Mouse (Mus musculus): ENCODE data around the gene Pcsk7. TPM values are rescaled to one million over a fixed set of nuclear protein-coding genes. Genes with fewer than 3 reads are reported as not detected.
A peak's percentile ranks its signal among the peaks of the same experiment; 100 is the strongest.

Pcsk7 gene
- polyA plus RNA-seq (2015; fragmentation: Nextera tagmentation; extraction: Ambion mirVana): 18.7 and 19.9 TPM in 2 replicates

- Histone ChIP-seq H3K4me3 (ENCODE audit: low read length) (peak within 1 kb of the TSS; percentile 96), H3K9ac (ENCODE audit: low read length) (peak within 1 kb of the TSS; percentile 89), H3K9me3 (replicated peaks; ENCODE audit: control insufficient read depth, low read length) (no peaks in the 10 kb centered on the region), H3K27me3 (ENCODE audit: control insufficient read depth, insufficient read depth, low read length) (no peaks in the 10 kb centered on the region), H3K27ac (ENCODE audit: low read length) (peak within 1 kb of the TSS; percentile 97), H3K36me3 (ENCODE audit: control insufficient read depth, insufficient read depth) (peaks cover 30% of the 10 kb centered on the region), H3K4me2 (ENCODE audit: low read depth, low read length) (peak within 1 kb of the TSS; percentile 61), H3K4me1 (ENCODE audit: control insufficient read depth, insufficient read depth, low read length) (peaks cover 17% of the 10 kb centered on the region)
- ATAC-seq (replicated peaks; ENCODE audit: extremely low read depth, insufficient read depth, low FRiP score): peak; percentile 90
- WGBS: under 1% methylated on average over 76 of the region's 80 CpGs
These were observed at the start of gene Pcsk7, which contains the start of gene Rnf214 for GRCm38 (mm10) chr9:45906355-45907077. Gene Pcsk7 (plus strand): TSS chr9:45906497. Gene Rnf214 (minus strand): TSS chr9:45906911.

DNA sequence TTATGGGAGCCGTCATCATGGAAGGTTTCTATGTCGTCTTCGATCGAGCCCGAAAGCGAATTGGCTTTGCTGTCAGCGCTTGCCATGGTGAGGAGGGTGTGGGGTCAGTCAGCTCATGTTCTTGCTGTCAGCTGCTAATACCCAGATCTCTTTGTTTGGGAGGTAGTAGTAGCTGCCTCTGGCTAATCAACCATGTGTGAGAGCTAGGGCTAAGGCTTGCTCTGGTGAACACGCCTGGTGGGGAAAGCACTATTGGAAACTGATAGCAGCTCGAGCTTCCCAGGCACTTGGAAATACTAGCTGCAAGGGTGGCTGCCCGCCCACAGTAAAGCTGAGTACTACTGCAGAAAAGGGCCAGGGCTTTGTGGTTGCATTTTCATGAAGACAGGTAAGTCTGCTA, 46.9 kb upstream of the Pcsk7 start:
- peaks cover 66% of the 10 kb centered on the region for H3K36me3 ChIP-seq (ENCODE audit: control insufficient read depth, insufficient read depth)
- no peaks in the 10 kb centered on the region for H3K9me3 ChIP-seq (replicated peaks; ENCODE audit: control insufficient read depth, low read length)
- no peak overlapping the region for H3K9ac ChIP-seq (ENCODE audit: low read length)
- H3K4me2 ChIP-seq (ENCODE audit: low read depth, low read length): no peak overlapping the region
- H3K4me1 ChIP-seq (ENCODE audit: control insufficient read depth, insufficient read depth, low read length): no peaks in the 10 kb centered on the region
- WGBS: 86% methylated on average over 10 of the region's 10 CpGs
- H3K27me3 ChIP-seq (ENCODE audit: control insufficient read depth, insufficient read depth, low read length): no peaks in the 10 kb centered on the region
- ATAC-seq (replicated peaks; ENCODE audit: extremely low read depth, insufficient read depth, low FRiP score): no peak
- no peak overlapping the region for H3K27ac ChIP-seq (ENCODE audit: low read length)
- no peak overlapping the region for H3K4me3 ChIP-seq (ENCODE audit: low read length)

- Histone ChIP-seq H3K9ac (ENCODE audit: low read length) (no peak overlapping the region), H3K4me1 (ENCODE audit: control insufficient read depth, insufficient read depth, low read length) (no peaks in the 10 kb centered on the region), H3K4me3 (ENCODE audit: low read length) (no peak overlapping the region), H3K27ac (ENCODE audit: low read length) (no peak overlapping the region), H3K27me3 (ENCODE audit: control insufficient read depth, insufficient read depth, low read length) (no peaks in the 10 kb centered on the region), H3K36me3 (ENCODE audit: control insufficient read depth, insufficient read depth) (peaks cover 74% of the 10 kb centered on the region), H3K4me2 (ENCODE audit: low read depth, low read length) (no peak overlapping the region), H3K9me3 (replicated peaks; ENCODE audit: control insufficient read depth, low read length) (no peaks in the 10 kb centered on the region)
- no peak for ATAC-seq (replicated peaks; ENCODE audit: extremely low read depth, insufficient read depth, low FRiP score)
- 93% methylated on average over 7 of the region's 7 CpGs for WGBS
These were observed 44.5 kb upstream of the Pcsk7 start for GRCm38 (mm10) chr9:45861813-45862212.

GRCm38 (mm10) chr9:45869181-45869580, 37.1 kb upstream of the Pcsk7 start:
- no peaks in the 10 kb centered on the region for H3K27me3 ChIP-seq (ENCODE audit: control insufficient read depth, insufficient read depth, low read length)
- no peak overlapping the region for H3K27ac ChIP-seq (ENCODE audit: low read length)
- H3K4me1 ChIP-seq (ENCODE audit: control insufficient read depth, insufficient read depth, low read length): no peaks in the 10 kb centered on the region
- 91% methylated on average over 3 of the region's 3 CpGs for WGBS
- no peaks in the 10 kb centered on the region for H3K9me3 ChIP-seq (replicated peaks; ENCODE audit: control insufficient read depth, low read length)
- no peak overlapping the region for H3K4me3 ChIP-seq (ENCODE audit: low read length)
- H3K9ac ChIP-seq (ENCODE audit: low read length): no peak overlapping the region
- H3K36me3 ChIP-seq (ENCODE audit: control insufficient read depth, insufficient read depth): peaks cover 63% of the 10 kb centered on the region
- no peak for ATAC-seq (replicated peaks; ENCODE audit: extremely low read depth, insufficient read depth, low FRiP score)
- no peak overlapping the region for H3K4me2 ChIP-seq (ENCODE audit: low read depth, low read length)

DNA sequence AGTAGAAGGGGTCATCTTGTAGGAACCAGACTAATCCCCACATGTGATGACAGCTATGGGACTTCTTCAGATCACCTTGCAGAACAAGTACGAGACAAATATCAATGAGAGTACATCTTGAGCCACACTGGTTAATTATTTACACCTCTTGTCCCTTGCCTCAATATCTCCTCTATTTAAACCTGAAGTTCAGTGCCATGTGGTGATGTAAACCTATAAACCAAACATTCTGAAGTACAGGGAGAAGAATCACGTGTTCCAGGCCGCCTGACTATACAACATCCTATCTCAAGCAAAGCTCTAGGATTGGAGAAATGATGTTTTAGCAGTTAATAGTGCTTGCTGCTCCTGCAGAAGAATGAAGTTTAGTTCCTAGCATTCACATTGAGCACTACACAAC, 36.0 kb upstream of the Pcsk7 start:
- 83% methylated on average over 3 of the region's 3 CpGs for WGBS
- Histone ChIP-seq H3K36me3 (ENCODE audit: control insufficient read depth, insufficient read depth) (peaks cover 55% of the 10 kb centered on the region), H3K4me3 (ENCODE audit: low read length) (no peak overlapping the region), H3K9me3 (replicated peaks; ENCODE audit: control insufficient read depth, low read length) (no peaks in the 10 kb centered on the region), H3K27me3 (ENCODE audit: control insufficient read depth, insufficient read depth, low read length) (no peaks in the 10 kb centered on the region), H3K27ac (ENCODE audit: low read length) (no peak overlapping the region), H3K4me2 (ENCODE audit: low read depth, low read length) (no peak overlapping the region), H3K9ac (ENCODE audit: low read length) (no peak overlapping the region), H3K4me1 (ENCODE audit: control insufficient read depth, insufficient read depth, low read length) (no peaks in the 10 kb centered on the region)
- no peak for ATAC-seq (replicated peaks; ENCODE audit: extremely low read depth, insufficient read depth, low FRiP score)

GRCm38 (mm10) chr9:45877928-45878327, 28.4 kb upstream of the Pcsk7 start:
- Histone ChIP-seq H3K36me3 (ENCODE audit: control insufficient read depth, insufficient read depth) (peaks cover 23% of the 10 kb centered on the region), H3K4me3 (ENCODE audit: low read length) (no peak overlapping the region), H3K4me1 (ENCODE audit: control insufficient read depth, insufficient read depth, low read length) (no peaks in the 10 kb centered on the region), H3K27me3 (ENCODE audit: control insufficient read depth, insufficient read depth, low read length) (no peaks in the 10 kb centered on the region), H3K4me2 (ENCODE audit: low read depth, low read length) (no peak overlapping the region), H3K9ac (ENCODE audit: low read length) (no peak overlapping the region), H3K27ac (ENCODE audit: low read length) (no peak overlapping the region), H3K9me3 (replicated peaks; ENCODE audit: control insufficient read depth, low read length) (no peaks in the 10 kb centered on the region)
- ATAC-seq (replicated peaks; ENCODE audit: extremely low read depth, insufficient read depth, low FRiP score): no peak
- WGBS: 50% methylated on average over 2 of the region's 2 CpGs

- H3K9ac ChIP-seq (ENCODE audit: low read length): no peak overlapping the region
- no peak overlapping the region for H3K4me3 ChIP-seq (ENCODE audit: low read length)
- ATAC-seq (replicated peaks; ENCODE audit: extremely low read depth, insufficient read depth, low FRiP score): no peak
- H3K4me1 ChIP-seq (ENCODE audit: control insufficient read depth, insufficient read depth, low read length): no peaks in the 10 kb centered on the region
- no peak overlapping the region for H3K4me2 ChIP-seq (ENCODE audit: low read depth, low read length)
- H3K27ac ChIP-seq (ENCODE audit: low read length): no peak overlapping the region
- no peaks in the 10 kb centered on the region for H3K9me3 ChIP-seq (replicated peaks; ENCODE audit: control insufficient read depth, low read length)
- peaks cover 54% of the 10 kb centered on the region for H3K36me3 ChIP-seq (ENCODE audit: control insufficient read depth, insufficient read depth)
- no peaks in the 10 kb centered on the region for H3K27me3 ChIP-seq (ENCODE audit: control insufficient read depth, insufficient read depth, low read length)
These were observed 12.6 kb upstream of the Pcsk7 start for GRCm38 (mm10) chr9:45893681-45894080.

DNA sequence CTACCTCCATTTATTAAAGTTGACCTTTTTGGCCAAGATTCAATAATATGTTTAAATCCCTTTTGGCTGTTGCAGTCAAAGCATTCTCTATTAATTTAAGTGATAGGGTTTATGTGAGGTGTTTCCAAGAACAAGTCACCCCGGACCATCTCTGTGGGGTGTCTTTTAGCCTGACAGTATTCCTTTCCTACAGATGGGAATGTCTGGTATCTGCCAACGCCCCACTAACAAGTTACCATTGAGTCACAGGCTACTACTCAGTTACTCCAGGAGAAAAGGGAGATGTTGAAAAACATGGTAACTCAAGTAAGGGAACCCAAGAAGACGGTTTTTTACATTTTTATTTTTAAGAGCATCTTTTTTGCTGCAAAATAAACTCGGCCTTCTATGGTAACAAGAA, 1.1 kb upstream of the Pcsk7 start:
- Histone ChIP-seq H3K27ac (ENCODE audit: low read length) (no peak overlapping the region), H3K9me3 (replicated peaks; ENCODE audit: control insufficient read depth, low read length) (no peaks in the 10 kb centered on the region), H3K4me2 (ENCODE audit: low read depth, low read length) (peak overlapping the region; percentile 61), H3K9ac (ENCODE audit: low read length) (peak overlapping the region; percentile 89), H3K36me3 (ENCODE audit: control insufficient read depth, insufficient read depth) (peaks cover 18% of the 10 kb centered on the region), H3K4me1 (ENCODE audit: control insufficient read depth, insufficient read depth, low read length) (peaks cover 17% of the 10 kb centered on the region), H3K27me3 (ENCODE audit: control insufficient read depth, insufficient read depth, low read length) (no peaks in the 10 kb centered on the region), H3K4me3 (ENCODE audit: low read length) (peak overlapping the region; percentile 96)
- ATAC-seq (replicated peaks; ENCODE audit: extremely low read depth, insufficient read depth, low FRiP score): no peak
- 56% methylated on average over 4 of the region's 4 CpGs for WGBS

- peak; percentile 31 for ATAC-seq (replicated peaks; ENCODE audit: extremely low read depth, insufficient read depth, low FRiP score)
- WGBS: 1% methylated on average over 21 of the region's 27 CpGs
These were observed 473 bp upstream of the Pcsk7 start for GRCm38 (mm10) chr9:45905811-45906237.

More at GRCm38 (mm10) chr9:45905811-45906237, 473 bp upstream of the Pcsk7 start:
- Histone ChIP-seq H3K4me3 (ENCODE audit: low read length) (peak overlapping the region; percentile 96), H3K9ac (ENCODE audit: low read length) (peak overlapping the region; percentile 89), H3K27me3 (ENCODE audit: control insufficient read depth, insufficient read depth, low read length) (no peaks in the 10 kb centered on the region), H3K36me3 (ENCODE audit: control insufficient read depth, insufficient read depth) (peaks cover 23% of the 10 kb centered on the region), H3K4me1 (ENCODE audit: control insufficient read depth, insufficient read depth, low read length) (peaks cover 17% of the 10 kb centered on the region), H3K27ac (ENCODE audit: low read length) (peak overlapping the region; percentile 97), H3K9me3 (replicated peaks; ENCODE audit: control insufficient read depth, low read length) (no peaks in the 10 kb centered on the region), H3K4me2 (ENCODE audit: low read depth, low read length) (peak overlapping the region; percentile 61)

Measured in heart, embryonic 16.5 days (tissue).